Mouse (Mus musculus): ENCODE measurements around the gene Ptprh.
A peak's percentile ranks its signal among the peaks of the same experiment; 100 is the strongest.
"Not testable (repeated sequence)": the region's sequence is repeated elsewhere in the genome, so short reads cannot be mapped to it uniquely, and the experiment has no call there.

Gene Ptprh

DNA sequence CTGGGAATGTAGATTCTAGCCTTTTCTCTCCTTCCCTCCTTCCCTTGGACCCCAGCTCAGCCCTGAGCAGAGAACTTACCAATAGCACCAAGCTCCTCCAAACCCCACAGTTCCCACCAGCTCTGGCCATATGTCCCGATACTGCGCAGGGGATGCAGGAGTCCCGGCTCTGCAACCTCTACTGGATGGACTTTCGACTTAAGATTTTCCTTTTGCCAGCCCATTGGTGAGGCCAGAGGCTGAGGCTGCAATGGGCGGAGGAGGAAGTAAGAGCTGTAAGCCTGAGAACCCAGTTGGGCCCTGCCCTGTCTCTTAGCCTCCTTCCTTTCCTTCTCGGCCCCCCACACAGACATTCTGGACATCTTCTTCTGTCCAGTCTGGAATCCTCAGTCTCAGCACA, 872 bp downstream of the Ptprh start:
- DNase-seq (ENCODE audit: low spot score in 2 of 2): no peak

DNA sequence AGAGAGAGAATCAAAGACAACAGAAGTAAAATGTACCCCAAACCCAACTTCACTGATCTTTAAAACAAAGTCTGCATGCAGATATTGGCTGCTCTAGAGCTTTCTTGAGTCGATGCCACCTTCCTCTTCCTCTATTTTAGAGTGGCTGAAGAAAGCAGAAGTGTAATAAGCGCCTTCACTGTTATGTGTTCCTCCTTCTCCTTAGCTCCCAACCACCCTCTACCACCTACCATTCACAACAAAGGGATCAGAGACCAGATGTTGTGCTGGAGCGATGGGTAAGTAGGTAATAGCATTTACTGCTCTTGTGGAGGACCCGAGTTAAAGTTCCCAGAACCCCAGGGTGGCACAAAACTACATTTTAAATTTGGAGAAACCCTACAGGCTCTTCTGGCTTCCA, 6.8 kb downstream of the Ptprh start:
- not testable (repeated sequence) for DNase-seq (ENCODE audit: low spot score in 2 of 2)

GRCm38 (mm10) chr7:4581481-4581880, 22.4 kb downstream of the Ptprh start:
- DNase-seq (ENCODE audit: low spot score in 2 of 2): not testable (repeated sequence)

- DNase-seq (ENCODE audit: low spot score in 2 of 2): not testable (repeated sequence)
Observed at GRCm38 (mm10) chr7:4572361-4572760, 31.5 kb downstream of the Ptprh start.

DNA sequence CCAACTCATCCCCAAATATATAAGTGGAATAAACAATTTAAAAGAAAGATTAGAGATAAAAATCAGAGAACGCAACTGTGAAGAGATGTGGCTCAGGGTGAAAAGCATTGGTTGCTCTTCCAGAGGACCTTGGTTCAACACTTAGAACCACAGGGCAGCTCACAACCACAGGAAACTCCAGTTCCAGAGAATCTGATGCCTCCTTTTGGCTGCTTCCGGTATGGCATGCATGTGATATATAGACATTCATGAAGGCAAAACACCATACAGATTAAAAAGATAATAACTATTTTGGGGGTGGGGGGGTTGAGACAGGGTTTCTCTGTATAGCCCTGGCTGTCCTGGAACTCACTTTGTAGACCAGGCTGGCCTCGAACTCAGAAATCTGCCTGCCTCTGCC, 41.2 kb downstream of the Ptprh start:
- DNase-seq (ENCODE audit: low spot score in 2 of 2): no peak

DNA sequence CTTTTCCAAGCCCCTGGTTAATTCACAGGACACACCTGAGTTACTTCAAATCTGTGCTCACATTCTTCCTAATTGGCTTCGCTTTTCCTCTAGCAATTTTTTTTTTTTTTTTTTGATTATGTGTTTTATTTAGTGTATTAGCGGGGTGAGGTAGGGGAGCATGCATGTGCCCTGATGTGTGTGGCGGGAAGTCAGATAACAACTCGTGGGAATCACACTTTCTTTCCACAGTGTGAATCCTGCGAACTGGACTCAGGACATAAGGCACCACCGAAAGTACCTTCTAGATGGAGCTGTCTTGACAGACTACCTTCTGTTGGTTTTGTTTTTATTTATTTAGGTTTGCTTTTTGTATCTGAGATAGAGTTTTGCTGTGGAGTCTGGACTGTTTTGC, 46.7 kb downstream of the Ptprh start:
- DNase-seq (ENCODE audit: low spot score in 2 of 2): no peak

- peak; percentile 62 to 65 for DNase-seq (ENCODE audit: low spot score in 2 of 2)
Observed at GRCm38 (mm10) chr7:4556256-4557166, 47.3 kb downstream of the Ptprh start.

- DNase-seq (ENCODE audit: low spot score in 2 of 2): no peak
Observed at GRCm38 (mm10) chr7:4547221-4547641, 56.6 kb downstream of the Ptprh start, which contains the start of gene Syt5. Gene Syt5 (minus strand): TSS chr7:4547541.

GRCm38 (mm10) chr7:4546591-4547131, 57.2 kb downstream of the Ptprh start:
- DNase-seq (ENCODE audit: low spot score in 2 of 2): no peak

DNA sequence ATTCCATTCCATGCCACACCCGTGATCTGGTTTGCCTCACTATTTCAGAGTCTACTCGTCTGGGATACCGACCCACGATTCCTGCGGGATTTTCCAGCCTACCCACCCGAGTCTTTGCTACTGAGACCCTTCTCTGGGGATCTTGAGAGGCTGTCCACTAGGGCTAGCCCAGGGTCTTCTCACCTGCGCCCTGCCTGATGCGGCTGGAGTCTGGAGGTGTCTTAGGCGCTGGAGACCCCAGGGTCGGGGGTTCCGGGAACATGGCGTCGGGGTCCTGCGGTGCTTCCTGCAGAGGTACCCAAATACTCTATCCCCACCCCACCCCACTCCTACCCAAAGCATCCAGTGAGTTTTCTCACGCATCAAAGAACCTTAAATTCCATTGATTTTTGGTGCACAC, 57.8 kb downstream of the Ptprh start:
- no peak for DNase-seq (ENCODE audit: low spot score in 2 of 2)

DNA sequence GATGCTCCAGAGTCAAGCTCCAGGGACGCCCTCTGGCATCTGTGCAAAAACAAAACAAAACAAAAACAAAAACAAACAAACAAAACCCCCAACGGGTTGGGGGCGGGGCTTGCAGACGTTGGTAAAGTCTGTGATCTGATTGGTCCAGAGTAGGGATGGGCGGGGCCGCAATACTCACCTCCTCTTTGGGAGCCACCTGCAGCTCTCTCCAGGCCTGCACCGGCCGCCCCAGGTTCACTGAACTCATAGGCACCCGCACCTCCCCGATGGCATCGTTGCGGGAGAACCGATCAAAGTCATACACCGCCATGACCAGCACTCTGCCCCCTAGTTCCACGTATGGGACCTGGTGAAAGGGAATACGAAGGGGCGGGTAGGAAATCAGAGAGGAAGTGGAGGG, 61.8 kb downstream of the Ptprh start:
- no peak for DNase-seq (ENCODE audit: low spot score in 2 of 2)

DNA sequence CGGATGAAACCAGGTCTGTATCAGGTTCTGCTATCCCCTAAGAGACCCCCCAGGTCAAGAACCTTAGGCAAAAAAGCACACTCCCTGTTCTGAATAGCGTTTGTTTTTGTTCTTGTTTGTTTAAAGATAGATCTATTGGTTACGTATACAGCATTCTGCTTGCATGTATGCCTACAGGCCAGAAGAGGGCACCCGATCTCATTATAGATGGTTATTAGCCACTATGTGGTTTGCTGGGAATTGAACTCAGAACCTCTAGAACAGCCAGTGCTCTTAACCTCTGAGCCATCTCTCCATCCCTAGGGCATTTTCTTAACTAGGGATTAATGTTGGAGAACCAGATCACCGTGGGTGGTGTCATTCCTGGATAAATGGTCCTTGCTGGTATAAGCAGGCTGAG, 62.5 kb downstream of the Ptprh start:
- DNase-seq (ENCODE audit: low spot score in 2 of 2): no peak

GRCm38 (mm10) chr7:4539019-4539418, 64.8 kb downstream of the Ptprh start:
- DNase-seq (ENCODE audit: low spot score in 2 of 2): no peak

DNA sequence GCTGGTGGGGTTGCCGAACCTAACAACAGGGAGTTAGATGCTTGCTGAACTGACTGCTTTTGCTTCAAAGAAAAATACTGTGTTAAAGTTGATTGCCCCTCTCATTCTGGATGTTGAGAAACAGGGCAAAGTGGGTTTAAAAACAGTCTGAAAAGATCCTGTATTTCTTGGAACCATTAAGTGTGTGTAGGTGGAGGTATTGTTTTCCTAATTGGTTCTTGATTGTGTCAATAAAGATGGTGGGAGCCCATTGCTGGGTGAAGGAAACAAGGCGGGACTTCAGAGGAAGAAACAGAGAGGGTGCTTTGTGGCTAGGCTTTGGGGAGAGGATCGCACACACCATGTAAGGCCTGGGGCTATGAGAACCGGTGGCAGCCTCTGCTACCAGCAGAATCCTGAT, 66.7 kb downstream of the Ptprh start:
- DNase-seq (ENCODE audit: low spot score in 2 of 2): no peak

DNA sequence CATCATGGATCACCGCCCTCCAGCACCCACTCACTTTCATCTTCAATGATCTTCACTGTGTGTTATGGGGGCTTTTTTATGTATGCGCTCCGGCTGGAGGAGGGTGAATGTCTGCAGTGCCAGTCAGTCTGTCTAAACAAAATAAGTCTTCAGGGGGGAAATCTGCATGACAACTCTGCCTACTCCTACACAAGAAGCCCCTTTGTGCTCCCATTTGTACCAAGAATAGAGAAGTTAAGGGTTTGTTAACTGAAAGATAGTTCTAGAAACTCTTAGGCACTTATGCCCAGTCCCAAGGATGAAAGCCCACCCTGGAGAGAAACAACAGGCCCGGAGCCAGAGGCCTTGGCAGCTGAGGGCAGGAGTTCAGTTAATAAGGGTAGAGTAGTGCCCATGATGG, 67.5 kb downstream of the Ptprh start:
- DNase-seq (ENCODE audit: low spot score in 2 of 2): no peak

- peak; percentile 41 to 69 for DNase-seq (ENCODE audit: low spot score in 2 of 2)
Observed at GRCm38 (mm10) chr7:4532005-4532729, 71.7 kb downstream of the Ptprh start, which contains the start of gene Dnaaf3. Gene Dnaaf3 (minus strand): TSS chr7:4532453.

DNA sequence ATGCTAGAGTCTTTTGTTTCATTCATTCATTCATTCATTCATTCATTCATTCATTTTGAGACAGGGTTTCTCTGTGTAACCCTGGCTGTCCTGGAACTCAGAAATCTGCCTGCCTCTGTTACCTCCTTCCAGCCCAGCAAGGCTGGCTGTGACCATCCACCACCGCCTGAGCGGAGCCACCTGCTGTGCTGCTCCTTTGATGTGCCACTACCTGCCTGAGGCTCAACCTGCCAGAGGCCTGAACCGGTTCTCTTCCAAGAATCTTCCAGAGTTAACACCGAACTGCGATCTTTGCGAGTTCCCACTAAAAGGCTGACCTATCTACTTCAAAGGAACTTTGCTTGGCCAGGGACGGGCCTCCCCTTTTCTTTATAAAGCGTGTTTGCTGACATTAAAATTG, 73.7 kb downstream of the Ptprh start:
- DNase-seq (ENCODE audit: low spot score in 2 of 2): not testable (repeated sequence)

- no peak for DNase-seq (ENCODE audit: low spot score in 2 of 2)
Observed at GRCm38 (mm10) chr7:4527302-4527689, 76.5 kb downstream of the Ptprh start.

GRCm38 (mm10) chr7:4526341-4527301, 77.2 kb downstream of the Ptprh start:
- peak; percentile 53 to 71 for DNase-seq (ENCODE audit: low spot score in 2 of 2)

- DNase-seq (ENCODE audit: low spot score in 2 of 2): not testable (repeated sequence)
Observed at GRCm38 (mm10) chr7:4524212-4524922, 79.5 kb downstream of the Ptprh start, which contains the start of gene Tnni3. Gene Tnni3 (minus strand): TSS chr7:4524229.
